Mouse (Mus musculus) hematopoietic stem cell, adult 5-6 weeks (primary cell): ENCODE measurements at regions not wholly inside any gene's neighbourhood (a gene's known extent, or its start where the extent isn't known, plus 50 kb on each side); places are given as distances from the start of the nearest gene placed in this dataset.

Experiments
- ATAC-seq, 2 experiments: fragments of 125-278 bp in 1 of 2; replicated peaks in 1 of 2; 2 replicates each; pipeline ENCODE4 v1.8.0; 2016 to 2017; ENCODE audit warnings: inconsistent platforms in 2 of 2, mild to moderate bottlenecking in 2 of 2, moderate number of reproducible peaks in 2 of 2, low read depth in 1 of 2, moderate TSS enrichment in 1 of 2; ENCODE audit not compliant: low FRiP score in 2 of 2, poor library complexity in 2 of 2, severe bottlenecking in 2 of 2, insufficient read depth in 1 of 2, low TSS enrichment in 1 of 2

DNA sequence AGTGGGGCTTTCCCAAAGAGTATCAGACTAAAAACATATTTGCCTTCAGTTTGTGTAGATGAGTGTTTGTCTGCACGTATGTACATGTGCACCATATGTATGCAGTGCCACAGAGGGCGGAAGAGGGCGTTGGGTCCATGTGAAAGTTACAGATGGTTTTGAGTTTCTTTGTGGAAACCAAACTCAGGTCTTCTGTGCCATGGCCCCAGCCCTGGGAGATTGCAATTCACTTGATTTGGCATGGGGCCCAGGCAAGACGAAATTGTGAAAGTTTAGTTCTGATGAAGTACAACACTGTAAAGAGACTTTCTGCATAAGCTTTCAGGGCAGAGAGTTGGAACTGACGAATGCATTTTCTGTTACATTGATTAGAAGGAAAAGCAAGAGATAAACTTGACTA lies 255.4 kb upstream of the Nbea start:
- ATAC-seq: no peak

DNA sequence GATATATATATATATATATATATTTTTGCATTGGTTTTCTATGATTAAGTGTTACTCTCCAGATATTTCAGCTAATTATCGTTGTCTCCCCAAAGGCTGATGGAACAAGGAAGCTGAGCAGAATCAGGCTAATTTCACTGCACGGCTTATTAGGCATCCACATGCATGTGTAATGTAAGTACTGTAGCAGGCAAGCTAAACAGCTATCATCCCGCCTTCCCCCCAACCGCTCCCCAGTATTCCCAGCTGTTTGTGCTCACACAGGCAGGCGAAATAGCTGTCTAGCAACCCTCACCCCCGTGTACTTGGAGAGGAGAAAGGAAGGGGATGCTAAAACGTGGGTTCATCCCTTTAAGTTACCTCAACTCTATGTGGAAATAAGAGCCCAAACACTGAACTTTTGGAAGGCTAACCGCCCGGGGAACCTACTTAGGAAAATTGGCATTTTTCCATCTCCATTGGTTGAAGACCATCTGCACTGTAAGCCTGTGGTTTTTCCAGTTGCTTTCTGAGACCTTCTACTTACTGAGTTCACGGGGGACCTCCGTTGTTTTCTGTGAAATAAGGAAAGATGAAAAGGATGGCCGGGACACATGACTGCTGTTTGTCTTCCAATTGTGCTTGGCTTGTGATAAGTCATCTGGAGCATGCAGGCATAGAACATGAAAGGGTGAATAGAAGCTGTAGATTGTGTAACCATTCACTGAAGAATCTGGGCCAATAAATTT lies 254.7 kb upstream of the Nbea start:
- no peak for ATAC-seq

DNA sequence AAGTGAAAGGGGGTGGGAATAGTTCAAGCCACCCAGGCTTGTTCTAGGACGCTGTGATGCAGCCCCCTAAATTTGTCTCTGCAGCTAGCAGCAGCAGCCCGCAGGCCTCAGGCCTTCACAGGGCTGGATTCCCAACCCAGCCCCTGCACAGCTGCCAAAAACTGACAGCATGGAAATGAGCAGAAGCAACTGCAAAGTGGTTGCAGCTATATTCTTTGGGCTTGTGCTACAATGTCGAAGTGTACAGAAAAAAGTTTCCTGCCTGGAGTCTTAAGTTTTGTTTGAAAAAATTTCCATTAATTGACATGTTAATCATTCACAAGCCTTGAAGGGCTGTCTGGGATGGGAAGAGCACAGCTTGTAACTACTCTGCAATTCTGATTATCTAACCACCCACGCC lies 253.6 kb upstream of the Nbea start:
- ATAC-seq: no peak

DNA sequence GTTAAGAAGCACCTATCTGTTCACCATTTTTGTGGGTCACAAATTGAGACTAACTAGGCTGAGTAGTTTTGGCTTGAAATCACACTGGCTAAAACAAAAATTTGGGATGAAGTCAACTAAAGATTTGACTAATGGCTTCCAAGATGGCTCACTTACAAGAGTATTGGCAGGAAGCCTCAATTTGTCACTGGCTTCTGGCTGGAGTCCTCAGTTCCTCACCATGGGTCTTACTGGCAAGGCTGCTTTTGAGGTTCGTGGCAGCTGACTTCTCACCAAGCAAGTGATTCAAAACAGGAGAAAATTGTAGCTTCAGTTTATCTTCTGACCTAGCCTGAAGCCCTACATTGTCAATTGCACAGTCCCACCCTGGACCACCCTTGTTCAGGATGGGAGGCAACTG lies 250.0 kb upstream of the Nbea start:
- ATAC-seq: no peak

DNA sequence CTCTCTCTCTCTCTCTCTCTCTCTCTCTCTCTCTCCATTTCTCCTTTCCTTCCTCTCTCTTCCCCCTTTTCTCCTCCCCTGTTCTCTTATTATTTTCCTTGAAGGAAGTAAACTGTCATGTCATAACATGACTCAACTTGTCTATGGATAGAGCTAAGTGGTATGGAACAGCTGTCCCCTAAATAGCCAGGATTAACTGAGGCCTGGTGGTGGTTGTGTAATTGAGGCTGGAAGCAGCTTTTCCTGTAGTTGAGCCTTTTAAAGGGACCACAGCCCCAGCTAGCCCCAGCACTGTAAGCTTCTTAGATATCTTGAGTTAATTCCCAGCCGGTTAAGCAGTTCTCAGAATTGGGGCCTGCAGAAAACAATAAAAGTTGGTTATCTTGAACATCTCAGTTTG lies 243.7 kb upstream of the Nbea start:
- no peak for ATAC-seq

DNA sequence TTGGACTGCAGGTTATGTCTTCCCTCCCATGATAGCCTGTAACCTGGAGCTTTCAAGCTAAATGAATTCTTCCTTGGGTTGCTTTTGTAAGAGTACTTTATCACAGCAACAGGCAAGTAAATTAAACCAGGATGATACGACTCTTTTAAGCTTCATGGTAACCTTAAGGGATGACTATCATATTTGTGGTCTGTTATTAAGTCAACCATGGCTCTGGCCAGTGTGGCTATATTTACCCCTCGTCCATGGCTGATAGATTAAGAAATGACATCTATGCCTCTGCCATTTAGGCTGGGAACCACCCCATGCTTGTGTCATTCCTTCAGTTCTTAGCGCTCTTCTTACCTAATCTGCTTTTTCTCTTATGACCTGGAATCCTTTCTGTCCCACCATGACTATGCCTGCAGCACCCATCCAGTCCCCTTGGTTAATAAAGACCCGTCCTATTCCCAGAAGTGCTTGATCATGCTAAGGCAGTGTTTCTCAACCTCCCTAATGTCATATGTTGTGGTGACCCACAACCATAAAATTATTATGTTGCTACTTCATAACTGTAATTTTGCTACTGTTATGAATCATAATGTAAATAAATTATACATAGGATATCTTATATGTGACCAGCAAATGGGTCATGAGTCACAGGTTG lies 214.5 kb upstream of the Nbea start:
- ATAC-seq: no peak

DNA sequence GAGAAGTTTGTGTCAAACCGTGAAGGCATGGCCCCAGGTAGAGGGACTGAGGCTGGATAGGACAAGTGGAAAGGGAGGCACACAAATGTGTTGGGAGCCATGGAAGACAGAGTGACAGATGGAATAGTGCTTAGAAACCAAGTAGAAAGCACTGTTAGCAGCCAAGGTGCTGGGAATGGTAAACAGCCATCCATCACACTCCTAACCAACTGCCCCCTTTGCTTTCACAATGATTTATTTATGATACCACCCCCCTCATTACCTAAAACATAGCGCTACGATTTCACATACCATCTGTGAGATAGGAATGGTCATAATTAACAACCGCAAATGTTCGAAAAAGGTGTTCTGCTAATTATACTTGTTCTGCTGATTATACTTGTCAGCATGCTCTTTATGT lies 209.6 kb upstream of the Nbea start:
- no peak for ATAC-seq

DNA sequence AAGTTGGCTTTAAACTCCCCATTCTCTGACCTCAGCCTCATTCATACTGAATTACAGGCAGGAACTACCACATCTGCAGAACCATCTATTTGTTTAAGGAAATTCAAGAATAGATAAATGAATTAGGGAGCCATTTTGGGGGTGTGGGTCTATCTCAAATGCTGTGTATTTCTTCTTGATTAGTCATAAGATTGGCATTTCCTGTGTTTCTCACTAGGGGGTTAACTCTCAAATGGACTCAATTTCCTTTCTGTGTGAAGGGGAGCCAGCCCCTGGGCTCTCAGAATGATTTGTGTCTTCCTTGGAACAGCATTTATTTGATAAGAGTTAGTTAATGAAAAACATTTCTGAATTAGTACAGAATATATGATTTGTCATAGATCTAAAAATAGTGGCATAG lies 196.8 kb upstream of the Nbea start:
- no peak for ATAC-seq

DNA sequence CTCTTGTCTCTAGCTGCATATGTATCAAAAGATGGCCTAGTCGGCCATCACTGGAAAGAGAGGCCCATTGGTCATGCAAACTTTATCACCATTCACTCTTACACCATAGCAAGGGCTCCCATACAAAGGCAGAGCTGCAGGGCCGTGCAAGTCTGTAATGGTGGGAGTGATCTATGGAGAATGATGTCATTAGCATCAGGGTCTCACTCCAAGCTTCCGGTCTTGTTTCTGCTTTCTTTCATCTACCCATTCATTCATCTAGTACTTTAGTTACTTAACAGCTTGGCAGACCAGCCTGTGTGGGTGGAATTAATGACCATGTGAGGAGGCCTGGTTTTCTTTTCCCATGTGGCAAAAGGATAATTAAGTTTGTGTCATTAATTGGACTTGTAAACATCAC lies 196.0 kb upstream of the Nbea start:
- no peak for ATAC-seq

DNA sequence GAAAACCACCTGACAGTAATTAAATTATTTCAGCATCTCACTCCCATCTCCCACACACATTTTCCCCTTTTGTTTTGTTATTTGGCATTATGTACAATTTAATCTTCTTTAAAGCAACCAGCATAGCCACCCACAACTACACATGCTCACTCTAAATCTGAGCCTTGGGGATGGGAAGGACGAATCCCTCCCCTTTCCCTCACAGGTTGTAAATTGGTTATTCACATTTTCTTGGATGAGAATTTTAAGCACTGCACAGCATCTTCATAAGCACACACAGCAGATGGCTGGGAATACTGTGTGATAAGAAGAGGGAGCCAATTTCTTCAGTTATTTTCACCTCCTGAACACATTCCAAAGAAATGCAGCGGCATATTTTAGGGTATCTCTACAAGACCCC lies 179.0 kb upstream of the Nbea start:
- no peak for ATAC-seq

DNA sequence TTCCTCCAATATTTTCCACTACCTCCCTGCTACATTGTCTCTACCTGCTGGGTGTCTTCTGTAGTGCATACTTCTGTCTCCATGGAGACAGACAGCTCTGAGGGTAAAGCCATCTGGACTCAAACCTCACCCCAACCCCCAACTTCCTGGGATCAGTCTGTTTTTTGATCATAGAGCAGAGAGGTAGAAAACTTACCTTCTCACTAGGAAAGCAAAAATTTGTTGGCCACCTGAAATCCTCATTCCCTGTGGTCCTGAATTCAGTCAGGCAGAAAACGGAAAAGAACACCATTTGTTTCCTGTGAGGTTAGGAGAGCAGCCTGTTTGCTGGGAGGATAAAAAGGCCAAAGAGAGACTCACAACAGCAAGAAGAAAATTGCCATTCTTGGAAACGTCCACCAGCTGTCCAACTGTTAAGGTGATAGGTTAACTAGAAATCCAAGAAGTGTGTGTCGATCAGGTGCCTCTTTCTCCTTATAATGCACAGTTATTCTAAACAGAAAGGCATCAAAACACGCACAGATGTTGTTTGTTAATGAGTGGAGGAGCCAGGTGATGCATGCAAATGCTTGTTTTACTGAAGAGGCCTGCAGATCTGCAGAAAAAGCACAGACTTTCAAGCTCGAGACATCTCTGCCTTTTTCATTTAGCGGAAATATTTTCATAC lies 173.7 kb upstream of the Nbea start:
- no peak for ATAC-seq

DNA sequence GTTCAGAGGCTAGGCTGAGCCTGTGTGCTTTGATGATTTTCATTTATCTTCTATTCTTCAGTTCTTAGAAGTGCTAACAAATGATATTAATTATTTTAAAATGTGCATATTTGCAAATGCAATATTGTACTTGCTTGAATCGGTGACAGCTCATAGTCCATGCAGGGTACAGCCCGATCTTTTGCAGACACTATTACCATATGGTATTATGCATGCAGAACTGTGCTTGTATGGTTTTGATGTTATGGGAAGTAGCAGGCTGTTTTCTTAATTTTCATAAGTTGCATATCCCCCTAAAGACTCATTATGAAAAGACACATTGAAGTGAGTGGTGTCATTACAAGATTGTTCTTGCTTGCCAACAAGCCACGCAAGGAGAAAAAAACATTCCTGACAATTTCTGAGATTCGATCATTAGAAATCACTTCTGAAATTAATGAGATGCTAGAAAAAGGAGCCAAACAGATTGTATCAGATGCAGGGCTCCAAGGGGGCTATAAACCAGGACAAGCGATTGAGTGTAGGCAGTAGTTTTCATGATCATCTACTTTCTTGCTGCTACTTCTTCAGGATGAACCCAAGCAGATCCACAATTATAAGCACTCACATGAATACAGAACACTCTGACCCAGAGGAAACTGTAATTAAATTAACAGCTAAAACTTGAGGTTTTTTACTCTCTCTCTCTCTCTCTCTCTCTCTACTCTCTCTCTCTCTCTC lies 172.8 kb upstream of the Nbea start:
- ATAC-seq: no peak
